Mouse (Mus musculus) CD8-positive naive resting alpha-beta T cell, adult 57 days (primary cell): ENCODE results near the gene Olfr988. TPM values are rescaled to one million over a fixed set of nuclear protein-coding genes. Genes with fewer than 3 reads are reported as not detected.

ENCODE experiments used
- total RNA-seq: library from RNA; stranded (reverse); gene quantifications from one replicate; pipeline ENCODE4 v1.2.4, GENCODE M21; 2023

Gene Olfr988
- not detected for total RNA-seq

DNA sequence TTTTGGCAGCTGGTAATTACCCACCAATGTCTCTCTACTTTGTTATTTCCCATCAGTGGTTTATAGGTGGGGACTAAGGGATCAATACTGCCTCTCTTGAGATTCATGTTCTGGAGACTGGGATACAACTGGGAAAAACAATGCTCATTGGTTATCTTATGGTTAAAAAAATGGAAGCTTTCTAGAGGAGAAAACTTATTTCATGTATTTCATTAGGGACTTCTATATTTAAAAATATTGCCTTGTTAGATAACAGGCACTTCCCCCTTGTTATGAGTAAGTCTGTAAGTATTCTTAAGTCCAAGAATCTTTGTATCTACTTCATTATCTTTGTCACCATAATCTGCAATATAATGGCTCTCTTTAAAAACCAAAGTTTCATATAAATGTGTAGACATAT is at the start of gene Olfr988:
Gene Olfr988 (minus strand): TSS at position 101 of the 400 bp plus-strand sequence.

DNA sequence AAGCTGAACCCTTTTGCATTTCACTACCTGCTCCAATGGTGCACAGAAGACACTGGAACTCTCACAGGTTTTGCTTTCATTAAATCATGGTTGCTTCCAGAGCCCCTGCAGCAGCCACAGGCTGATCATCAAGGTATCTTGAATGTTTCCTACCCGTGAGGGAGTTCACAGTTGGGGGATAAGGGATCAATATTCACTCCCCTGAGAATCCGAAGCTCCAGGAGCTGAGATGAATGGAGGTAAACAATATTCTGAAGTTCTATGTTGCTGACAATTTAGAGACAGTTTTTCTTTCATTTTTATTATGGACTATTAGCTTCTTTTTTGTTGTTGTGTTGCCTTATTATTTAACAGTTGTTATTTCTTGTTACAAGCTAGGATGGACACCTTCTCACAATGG is 46.3 kb upstream of the Olfr988 start, which contains the start of gene Olfr992:
Gene Olfr992 (minus strand): TSS at position 101 of the 400 bp plus-strand sequence.

DNA sequence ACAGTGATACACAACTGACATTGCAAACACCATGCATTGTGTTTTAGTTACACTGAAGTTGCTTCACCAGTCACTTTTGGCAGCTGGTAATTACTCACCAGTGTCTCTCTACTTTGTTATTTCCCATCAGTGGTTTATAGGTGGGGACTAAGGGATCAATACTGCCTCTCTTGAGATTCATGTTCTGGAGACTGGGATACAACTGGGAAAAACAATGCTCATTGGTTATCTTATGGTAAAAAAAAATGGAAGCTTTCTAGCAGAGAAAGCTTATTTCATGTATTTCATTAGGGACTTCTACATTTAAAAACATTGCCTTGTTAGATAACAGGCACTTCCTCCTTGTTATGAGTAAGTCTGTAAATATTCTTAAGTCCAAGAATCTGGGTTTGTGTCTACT is 23.8 kb downstream of the Olfr988 start, which contains the start of gene Olfr987:
Gene Olfr987 (minus strand): TSS at position 101 of the 400 bp plus-strand sequence.

Other genes with a start within 250 kb of the Olfr988 start
- not detected for gene Aplnr, start 227.0 kb downstream of the Olfr988 start, total RNA-seq
- not detected for gene Lrrc55, start 166.0 kb downstream of the Olfr988 start, total RNA-seq
- gene Olfr987, start 23.9 kb downstream of the Olfr988 start, total RNA-seq: not detected
- gene Olfr992, start 46.2 kb upstream of the Olfr988 start, total RNA-seq: not detected
- gene Olfr993, start 51.6 kb upstream of the Olfr988 start, total RNA-seq: not detected
- not detected for gene Olfr994, start 73.2 kb upstream of the Olfr988 start, total RNA-seq
- gene Olfr995, start 80.4 kb upstream of the Olfr988 start, total RNA-seq: not detected
- gene 4833423E24Rik, start 155.8 kb upstream of the Olfr988 start, total RNA-seq: not detected
- not detected for gene Olfr996, start 216.0 kb upstream of the Olfr988 start, total RNA-seq
- not detected for gene Olfr998, start 225.7 kb upstream of the Olfr988 start, total RNA-seq
- gene Olfr1000, start 248.7 kb upstream of the Olfr988 start, total RNA-seq: not detected